Mouse (Mus musculus): ENCODE measurements around the gene Mpv17l.
A peak's percentile ranks its signal among the peaks of the same experiment; 100 is the strongest.
"Not testable (repeated sequence)": the region's sequence is repeated elsewhere in the genome, so short reads cannot be mapped to it uniquely, and the experiment has no call there.

Gene Mpv17l

GRCm38 (mm10) chr16:13902888-13903483 lies at the start of gene Mpv17l, which contains the start of gene Pdxdc1:
Mpv17l (plus strand) TSS chr16:13903161.
Pdxdc1 (minus strand) TSS chr16:13903131.
- peak; percentile 96 for DNase-seq (ENCODE audit: low spot score)

GRCm38 (mm10) chr16:13853886-13854285 lies 49.1 kb upstream of the Mpv17l start:
- no peak for DNase-seq (ENCODE audit: low spot score)

- no peak for DNase-seq (ENCODE audit: low spot score)
These were observed 36.9 kb upstream of the Mpv17l start for GRCm38 (mm10) chr16:13866076-13866475.

GRCm38 (mm10) chr16:13866616-13867015 lies 36.3 kb upstream of the Mpv17l start:
- no peak for DNase-seq (ENCODE audit: low spot score)

- DNase-seq (ENCODE audit: low spot score) = not testable (repeated sequence)
These were observed 35.6 kb upstream of the Mpv17l start for GRCm38 (mm10) chr16:13867406-13867805.

GRCm38 (mm10) chr16:13867910-13868514 lies 34.9 kb upstream of the Mpv17l start:
- DNase-seq (ENCODE audit: low spot score) = no peak

- DNase-seq (ENCODE audit: low spot score) = no peak
These were observed 27.5 kb upstream of the Mpv17l start for GRCm38 (mm10) chr16:13875483-13875882.

GRCm38 (mm10) chr16:13883094-13883774 lies 19.7 kb upstream of the Mpv17l start:
- no peak for DNase-seq (ENCODE audit: low spot score)

- no peak for DNase-seq (ENCODE audit: low spot score)
These were observed 12.5 kb upstream of the Mpv17l start for GRCm38 (mm10) chr16:13890449-13890848.

GRCm38 (mm10) chr16:13892850-13893249 lies 10.1 kb upstream of the Mpv17l start:
- no peak for DNase-seq (ENCODE audit: low spot score)

GRCm38 (mm10) chr16:13894097-13894496 lies 8.9 kb upstream of the Mpv17l start:
- no peak for DNase-seq (ENCODE audit: low spot score)

- DNase-seq (ENCODE audit: low spot score) = no peak
These were observed 7.2 kb upstream of the Mpv17l start for GRCm38 (mm10) chr16:13895740-13896139.

- no peak for DNase-seq (ENCODE audit: low spot score)
These were observed 6.6 kb upstream of the Mpv17l start for GRCm38 (mm10) chr16:13896357-13896756.

- DNase-seq (ENCODE audit: low spot score) = peak; percentile 18
These were observed 4.0 kb upstream of the Mpv17l start for GRCm38 (mm10) chr16:13898981-13899380.

- no peak for DNase-seq (ENCODE audit: low spot score)
These were observed 547 bp upstream of the Mpv17l start for GRCm38 (mm10) chr16:13902397-13902831.

GRCm38 (mm10) chr16:13903488-13903887 lies 527 bp downstream of the Mpv17l start:
- peak; percentile 48 for DNase-seq (ENCODE audit: low spot score)

- no peak for DNase-seq (ENCODE audit: low spot score)
These were observed 4.3 kb downstream of the Mpv17l start for GRCm38 (mm10) chr16:13907297-13907696.

- no peak for DNase-seq (ENCODE audit: low spot score)
These were observed 17.1 kb downstream of the Mpv17l start for GRCm38 (mm10) chr16:13920093-13920492.

GRCm38 (mm10) chr16:13921063-13921462 lies 18.1 kb downstream of the Mpv17l start:
- DNase-seq (ENCODE audit: low spot score) = no peak

GRCm38 (mm10) chr16:13921781-13922180 lies 18.8 kb downstream of the Mpv17l start:
- no peak for DNase-seq (ENCODE audit: low spot score)

GRCm38 (mm10) chr16:13922499-13922898 lies 19.5 kb downstream of the Mpv17l start:
- not testable (repeated sequence) for DNase-seq (ENCODE audit: low spot score)

- DNase-seq (ENCODE audit: low spot score) = not testable (repeated sequence)
These were observed 20.0 kb downstream of the Mpv17l start for GRCm38 (mm10) chr16:13922966-13923365.

- no peak for DNase-seq (ENCODE audit: low spot score)
These were observed 24.6 kb downstream of the Mpv17l start for GRCm38 (mm10) chr16:13927456-13928075.
